Mouse (Mus musculus) CD8-positive naive resting alpha-beta T cell, adult 2 months (primary cell): ENCODE measurements around the gene Sptlc3.

Experiments used
- DNase-seq, 2 experiments: peaks; one replicate each; pipeline ENCODE4 v3.0.0; 2022; ENCODE audit warnings: low read depth in 2 of 2, low spot score in 2 of 2

The Sptlc3 gene

GRCm38 (mm10) chr2:139634506-139634905, 140.8 kb downstream of the Sptlc3 start:
- DNase-seq: no peak

GRCm38 (mm10) chr2:139637861-139638260, 144.1 kb downstream of the Sptlc3 start:
- no peak for DNase-seq

GRCm38 (mm10) chr2:139641757-139642385, 148.2 kb downstream of the Sptlc3 start:
- DNase-seq: no peak

- DNase-seq: no peak
Measured at GRCm38 (mm10) chr2:139649518-139649917, 155.8 kb downstream of the Sptlc3 start.

GRCm38 (mm10) chr2:139656750-139657149, 163.0 kb downstream of the Sptlc3 start:
- no peak for DNase-seq

GRCm38 (mm10) chr2:139671838-139672237, 178.1 kb downstream of the Sptlc3 start:
- DNase-seq: no peak

- DNase-seq: no peak
Measured at GRCm38 (mm10) chr2:139672371-139672770, 178.7 kb downstream of the Sptlc3 start.

- no peak for DNase-seq
Measured at GRCm38 (mm10) chr2:139677065-139677762, 183.5 kb downstream of the Sptlc3 start.

- no peak for DNase-seq
Measured at GRCm38 (mm10) chr2:139677809-139678274, 184.1 kb downstream of the Sptlc3 start, which contains the start of gene Ism1. Gene Ism1 (plus strand): TSS chr2:139678178.

- no peak for DNase-seq
Measured at GRCm38 (mm10) chr2:139678275-139679140, 184.8 kb downstream of the Sptlc3 start.

GRCm38 (mm10) chr2:139682540-139682939, 188.8 kb downstream of the Sptlc3 start:
- DNase-seq: no peak
